Mouse (Mus musculus) kidney, adult 18-20 months (tissue): Measurements from ENCODE around the gene Plxdc2.
"Not testable (repeated sequence)": the region's sequence is repeated elsewhere in the genome, so short reads cannot be mapped to it uniquely, and the experiment has no call there.

Experiments
- DNase-seq: peaks from one replicate; pipeline ENCODE4 v3.0.0; 2021

Plxdc2 gene

DNA sequence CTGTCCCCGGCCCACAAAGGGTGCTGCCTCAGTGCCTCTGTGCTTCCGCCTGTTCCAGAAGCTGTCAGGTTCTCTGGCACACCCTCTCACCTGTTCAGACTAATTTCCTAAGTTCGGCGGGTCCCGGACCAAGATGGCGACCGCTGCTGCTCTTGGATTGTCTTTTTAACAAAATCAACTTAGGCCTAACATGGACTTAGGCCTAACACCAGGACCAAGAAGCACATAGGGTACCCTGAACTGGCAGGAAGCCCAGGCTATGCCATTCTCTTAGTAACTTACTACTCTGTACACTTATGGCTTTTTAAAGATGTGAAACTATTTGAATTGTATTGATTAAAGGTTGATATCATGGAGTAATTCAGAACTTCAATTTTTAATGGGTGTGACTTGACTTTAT is 413.0 kb downstream of the Plxdc2 start:
- not testable (repeated sequence) for DNase-seq

DNA sequence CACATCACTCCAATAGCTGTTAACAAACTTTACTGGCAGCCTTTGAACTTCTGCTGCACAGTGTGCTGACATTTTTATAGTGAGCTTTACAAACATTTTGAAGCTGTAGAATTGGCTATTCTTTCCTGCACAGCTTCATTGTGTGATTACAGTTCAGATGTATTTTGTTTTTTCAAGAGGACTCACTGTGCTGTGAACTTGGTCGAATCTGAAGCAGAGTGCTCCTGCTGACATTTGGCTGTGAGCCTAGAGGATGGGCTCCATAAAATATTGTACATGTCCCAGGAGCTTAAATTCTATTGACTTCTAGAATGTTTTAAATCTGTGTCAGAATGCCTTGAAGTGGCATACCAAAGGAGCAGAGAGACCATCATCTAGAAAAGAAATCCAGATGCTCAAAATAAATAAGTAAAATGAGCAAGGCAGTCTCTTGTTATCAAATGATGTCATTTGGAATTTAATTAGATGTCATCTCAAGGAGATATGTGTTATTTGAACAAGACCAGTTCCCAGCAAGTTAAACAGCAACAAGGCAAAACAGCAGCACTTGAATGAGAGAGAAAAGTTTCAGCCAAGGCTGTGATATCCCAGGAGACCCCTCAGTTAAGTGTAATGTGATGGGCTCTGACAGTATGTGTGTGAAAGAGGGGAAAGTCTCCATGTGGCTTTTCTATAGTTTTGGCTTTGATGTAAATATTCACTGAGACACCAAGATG is 417.5 kb downstream of the Plxdc2 start:
- DNase-seq = no peak

DNA sequence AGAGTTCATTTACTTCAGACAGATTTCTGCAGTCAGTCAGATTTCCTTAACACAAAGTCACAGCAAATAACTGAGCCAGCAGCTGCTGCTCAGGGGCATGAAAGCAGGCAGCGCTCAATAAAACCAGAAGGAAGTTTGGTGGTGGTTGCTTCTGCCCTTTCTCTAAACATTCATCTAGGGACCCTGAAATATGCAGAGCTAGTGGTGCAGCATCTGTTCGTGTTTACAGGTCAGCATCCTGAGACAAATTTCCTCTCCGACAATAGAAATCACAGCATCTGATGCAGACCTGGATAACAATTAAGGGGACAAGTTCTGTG is 418.0 kb downstream of the Plxdc2 start:
- no peak for DNase-seq

DNA sequence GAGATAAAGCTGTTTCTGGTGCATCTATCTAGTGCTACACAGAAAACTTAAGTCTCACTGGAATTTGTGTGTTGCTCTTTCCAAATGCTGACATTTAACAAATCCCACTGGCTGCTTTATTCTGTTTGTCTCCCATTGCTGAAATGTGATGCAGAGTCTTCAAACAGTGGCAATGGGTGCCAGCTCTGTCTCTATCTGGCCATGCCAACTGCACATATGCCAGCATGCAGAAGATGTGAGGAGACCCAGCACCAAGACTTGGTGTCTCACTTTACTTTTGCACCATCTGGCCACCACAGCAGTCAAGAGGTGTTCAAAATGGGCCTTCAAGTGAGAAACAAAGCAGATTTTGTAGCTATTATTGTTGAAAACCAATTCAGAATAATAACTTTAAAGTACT is 439.2 kb downstream of the Plxdc2 start:
- DNase-seq = no peak
